Mouse (Mus musculus): ENCODE measurements around the gene E130114P18Rik. TPM values are rescaled to one million over a fixed set of nuclear protein-coding genes. Genes with fewer than 3 reads are reported as not detected.

The E130114P18Rik gene
- total and polyA plus RNA-seq, 2 experiments: not detected

- WGBS: 79% methylated on average over 1 of the region's 1 CpGs
- H3K4me3 ChIP-seq (ENCODE audit: insufficient read depth, low read depth, low read length): no peak overlapping the region
- H3K36me3 ChIP-seq (ENCODE audit: control insufficient read depth, insufficient read depth, low read length): no peaks in the 10 kb centered on the region
- H3K27me3 ChIP-seq (ENCODE audit: control insufficient read depth, insufficient read depth, low read length): no peaks in the 10 kb centered on the region
- H3K79me2 ChIP-seq (ENCODE audit: control insufficient read depth, insufficient read depth, low read length): no peaks in the 10 kb centered on the region
- H3K27ac ChIP-seq (replicated peaks; ENCODE audit: insufficient read depth, low read depth, low read length): no peak overlapping the region
- no peaks in the 10 kb centered on the region for H3K4me1 ChIP-seq (ENCODE audit: control insufficient read depth, insufficient read depth, low read length)
- no peak overlapping the region for H3K9ac ChIP-seq (ENCODE audit: low read depth, low read length)
- no peak for DNase-seq (ENCODE audit: extremely low read depth, low read depth, low spot score)
- TF ChIP-seq POLR2A (IDR thresholded peaks at IDR 0.05; ENCODE audit: extremely low read depth, insufficient read depth, low read length) (no peak), CTCF (IDR thresholded peaks at IDR 0.05; ENCODE audit: low read depth, low read length) (no peak)
Measured at GRCm38 (mm10) chr4:97635757-97636292, 142.1 kb downstream of the E130114P18Rik start.

GRCm38 (mm10) chr4:97635296-97635755 is 142.6 kb downstream of the E130114P18Rik start:
- no peaks in the 10 kb centered on the region for H3K79me2 ChIP-seq (ENCODE audit: control insufficient read depth, insufficient read depth, low read length)
- H3K36me3 ChIP-seq (ENCODE audit: control insufficient read depth, insufficient read depth, low read length): no peaks in the 10 kb centered on the region
- no peaks in the 10 kb centered on the region for H3K27me3 ChIP-seq (ENCODE audit: control insufficient read depth, insufficient read depth, low read length)
- H3K4me3 ChIP-seq (ENCODE audit: insufficient read depth, low read depth, low read length): no peak overlapping the region
- DNase-seq (ENCODE audit: extremely low read depth, low read depth, low spot score): no peak
- no peak overlapping the region for H3K9ac ChIP-seq (ENCODE audit: low read depth, low read length)
- no peaks in the 10 kb centered on the region for H3K4me1 ChIP-seq (ENCODE audit: control insufficient read depth, insufficient read depth, low read length)
- H3K27ac ChIP-seq (replicated peaks; ENCODE audit: insufficient read depth, low read depth, low read length): no peak overlapping the region
- TF ChIP-seq POLR2A (IDR thresholded peaks at IDR 0.05; ENCODE audit: extremely low read depth, insufficient read depth, low read length): no peak
- WGBS: 88% methylated on average over 6 of the region's 6 CpGs

GRCm38 (mm10) chr4:97628881-97629605 is 148.8 kb downstream of the E130114P18Rik start:
- H3K27me3 ChIP-seq (ENCODE audit: control insufficient read depth, insufficient read depth, low read length): no peaks in the 10 kb centered on the region
- 51% methylated on average over 14 of the region's 14 CpGs for WGBS
- no peak overlapping the region for H3K4me3 ChIP-seq (ENCODE audit: insufficient read depth, low read depth, low read length)
- H3K36me3 ChIP-seq (ENCODE audit: control insufficient read depth, insufficient read depth, low read length): no peaks in the 10 kb centered on the region
- no peak overlapping the region for H3K9ac ChIP-seq (ENCODE audit: low read depth, low read length)
- TF ChIP-seq CTCF (IDR thresholded peaks at IDR 0.05; ENCODE audit: low read depth, low read length) (no peak), POLR2A (IDR thresholded peaks at IDR 0.05; ENCODE audit: extremely low read depth, insufficient read depth, low read length) (no peak)
- no peak overlapping the region for H3K27ac ChIP-seq (replicated peaks; ENCODE audit: insufficient read depth, low read depth, low read length)
- H3K79me2 ChIP-seq (ENCODE audit: control insufficient read depth, insufficient read depth, low read length): no peaks in the 10 kb centered on the region
- DNase-seq (ENCODE audit: extremely low read depth, low read depth, low spot score): no peak
- H3K4me1 ChIP-seq (ENCODE audit: control insufficient read depth, insufficient read depth, low read length): no peaks in the 10 kb centered on the region

DNA sequence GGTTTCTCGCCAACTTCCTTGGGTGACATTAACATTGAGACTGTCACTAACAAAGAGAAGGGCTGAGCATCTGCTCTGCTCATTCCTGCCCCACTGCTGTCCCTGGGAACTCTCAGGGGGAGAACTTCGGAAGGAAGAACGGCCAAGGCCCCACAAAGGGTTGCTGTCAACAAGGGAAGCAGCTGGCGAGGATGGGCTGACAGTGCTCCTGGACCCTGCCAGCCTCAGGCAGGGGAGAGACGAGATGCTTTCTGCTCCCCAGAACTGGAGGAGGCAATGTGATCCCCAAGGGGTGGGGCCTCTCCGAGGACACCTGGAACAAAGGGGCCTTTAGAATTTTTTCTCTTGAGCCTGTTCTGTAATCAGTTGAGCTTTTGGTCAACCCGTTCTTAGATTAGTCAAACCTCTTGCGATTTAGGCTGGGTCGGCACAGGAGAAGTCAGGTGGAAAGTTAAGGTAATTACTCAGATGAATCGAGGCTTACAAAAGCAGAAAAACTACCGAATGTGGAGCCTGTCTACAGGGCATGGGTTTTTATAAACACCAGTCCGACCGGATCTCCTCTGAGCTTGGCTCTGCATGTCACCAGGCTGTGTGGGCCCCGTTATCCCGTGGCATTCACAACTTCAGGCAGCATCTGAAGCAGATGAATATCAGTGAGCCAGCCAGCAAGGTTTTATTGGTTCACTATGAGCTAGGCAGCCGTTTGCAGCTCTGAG is 151.7 kb downstream of the E130114P18Rik start:
- no peaks in the 10 kb centered on the region for H3K27me3 ChIP-seq (ENCODE audit: control insufficient read depth, insufficient read depth, low read length)

DNA sequence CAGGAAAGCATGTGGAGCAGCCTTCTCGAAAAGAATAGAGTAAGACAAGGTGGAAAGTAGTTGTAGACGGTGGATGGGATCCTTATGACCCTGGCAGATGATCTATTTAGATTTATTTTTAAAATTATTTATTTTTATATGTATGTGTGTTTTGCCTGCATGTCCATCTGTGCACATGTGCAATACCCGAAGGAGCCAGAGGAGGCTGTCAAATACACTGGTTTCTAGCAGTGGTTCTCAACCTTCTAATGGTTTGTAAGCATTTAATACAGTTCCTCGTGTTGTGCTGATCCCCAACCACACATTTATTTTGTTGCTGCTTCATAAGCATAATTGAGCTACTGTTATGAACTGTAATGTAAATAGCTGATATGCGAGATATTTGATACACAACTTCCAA is 154.7 kb downstream of the E130114P18Rik start:
- no peak for DNase-seq (ENCODE audit: extremely low read depth, low read depth, low spot score)
- Histone ChIP-seq H3K79me2 (ENCODE audit: control insufficient read depth, insufficient read depth, low read length) (no peaks in the 10 kb centered on the region), H3K4me3 (ENCODE audit: insufficient read depth, low read depth, low read length) (no peak overlapping the region), H3K27ac (replicated peaks; ENCODE audit: insufficient read depth, low read depth, low read length) (no peak overlapping the region), H3K9ac (ENCODE audit: low read depth, low read length) (no peak overlapping the region), H3K4me1 (ENCODE audit: control insufficient read depth, insufficient read depth, low read length) (no peaks in the 10 kb centered on the region), H3K36me3 (ENCODE audit: control insufficient read depth, insufficient read depth, low read length) (no peaks in the 10 kb centered on the region), H3K27me3 (ENCODE audit: control insufficient read depth, insufficient read depth, low read length) (no peaks in the 10 kb centered on the region)
- 77% methylated on average over 5 of the region's 5 CpGs for WGBS
- peak; percentile 11; the same call in 1 of the 2 replicates for TF ChIP-seq CTCF (IDR thresholded peaks at IDR 0.05; ENCODE audit: low read depth, low read length)
- TF ChIP-seq POLR2A (IDR thresholded peaks at IDR 0.05; ENCODE audit: extremely low read depth, insufficient read depth, low read length): no peak

More for the DNA sequence above, 151.7 kb downstream of the E130114P18Rik start:
- H3K4me3 ChIP-seq (ENCODE audit: insufficient read depth, low read depth, low read length): no peak overlapping the region
- DNase-seq (ENCODE audit: extremely low read depth, low read depth, low spot score): no peak
- no peak overlapping the region for H3K27ac ChIP-seq (replicated peaks; ENCODE audit: insufficient read depth, low read depth, low read length)
- no peaks in the 10 kb centered on the region for H3K4me1 ChIP-seq (ENCODE audit: control insufficient read depth, insufficient read depth, low read length)
- no peak overlapping the region for H3K9ac ChIP-seq (ENCODE audit: low read depth, low read length)
- H3K36me3 ChIP-seq (ENCODE audit: control insufficient read depth, insufficient read depth, low read length): no peaks in the 10 kb centered on the region
- H3K79me2 ChIP-seq (ENCODE audit: control insufficient read depth, insufficient read depth, low read length): no peaks in the 10 kb centered on the region
- WGBS: 74% methylated on average over 16 of the region's 16 CpGs
- no peak for TF ChIP-seq POLR2A (IDR thresholded peaks at IDR 0.05; ENCODE audit: extremely low read depth, insufficient read depth, low read length)
- TF ChIP-seq CTCF (IDR thresholded peaks at IDR 0.05; ENCODE audit: low read depth, low read length): no peak
